ENCODE assay signal across 16 mouse cellular contexts in the genomic region with DNA sequence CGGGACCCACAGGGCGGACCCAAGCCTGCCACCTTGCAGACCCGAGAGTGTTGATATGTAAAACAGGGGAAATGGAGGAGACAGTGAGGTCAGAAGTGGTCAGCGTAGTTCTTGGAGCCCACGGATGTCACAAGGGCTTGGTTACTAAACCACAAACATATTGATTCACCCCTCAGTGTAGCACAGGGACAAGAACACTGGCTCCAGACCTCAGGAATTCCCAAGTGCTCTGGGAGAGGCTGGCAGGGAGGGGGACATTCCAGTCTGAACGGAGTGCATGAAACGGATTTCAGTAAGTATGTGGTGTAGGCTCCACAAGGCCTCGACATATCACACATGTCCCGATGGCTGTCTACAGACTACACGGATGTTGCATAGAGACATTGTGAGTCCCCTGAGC. TPM values are rescaled to one million over a fixed set of nuclear protein-coding genes. Genes with fewer than 3 reads are reported as not detected.
"Had no signal": no experiment of that assay in that cellular context is flagged by ENCODE, and none has a peak within 500 bp of the region (broad histone marks: within the 10 kb centered on the region; RNA-seq: fewer than 3 reads in every experiment).

No protein-coding gene starts in this region.

- H3K36me3 ChIP-seq: limb, embryonic 15.5 days; liver, embryonic 13.5 days; midbrain, embryonic 10.5 days; neural tube, embryonic 13.5 days had no signal

- H3K4me3 ChIP-seq: limb, embryonic 15.5 days; liver, embryonic 13.5 days; midbrain, embryonic 10.5 days; neural tube, embryonic 13.5 days had no signal

- H3K9me3 ChIP-seq: limb, embryonic 15.5 days; liver, embryonic 13.5 days; midbrain, embryonic 10.5 days; neural tube, embryonic 13.5 days had no signal

- H3K4me1 ChIP-seq: liver, embryonic 13.5 days; neural tube, embryonic 13.5 days had no signal

- H3K4me2 ChIP-seq: limb, embryonic 15.5 days; liver, embryonic 13.5 days; neural tube, embryonic 13.5 days had no signal

- H3K27ac ChIP-seq: limb, embryonic 15.5 days; liver, embryonic 13.5 days; midbrain, embryonic 10.5 days; neural tube, embryonic 13.5 days had no signal

- H3K9ac ChIP-seq: limb, embryonic 15.5 days; liver, embryonic 13.5 days; neural tube, embryonic 13.5 days had no signal

- DNase-seq: kidney, adult 8-10 months; kidney, postnatal 25 days; layer of hippocampus, postnatal 36 days; liver, embryonic 13.5 days; midbrain, embryonic 14.5 days; right cerebral cortex, postnatal 14 days; thymus, postnatal 36 days had no signal

- H3K27me3 ChIP-seq: limb, embryonic 15.5 days; liver, embryonic 13.5 days; neural tube, embryonic 13.5 days had no signal

RNA-seq across cellular contexts. Expression of gene 2310007B03Rik, which starts 1.2 kb away (rescaled TPM):
- total RNA-seq: layer of hippocampus, postnatal 36 days; left cerebral cortex, postnatal 25 days; megakaryocyte, adult 5-6 weeks had no signal
- polyA plus RNA-seq: midbrain, embryonic 14.5 days; neural tube, embryonic 13.5 days had no signal

RNA-seq across cellular contexts. Expression of gene Crocc2, which starts 6.6 kb away (rescaled TPM):
- total RNA-seq: megakaryocyte, adult 5-6 weeks had no signal
- polyA plus RNA-seq: liver, embryonic 13.5 days; small intestine, adult 2 months had no signal

RNA-seq across cellular contexts. Expression of gene Agxt, which starts 26.9 kb away (rescaled TPM):
- total RNA-seq: layer of hippocampus, postnatal 36 days; left cerebral cortex, adult 8-10 months; left cerebral cortex, postnatal 25 days; megakaryocyte, adult 5-6 weeks had no signal
- polyA plus RNA-seq: kidney, embryonic 16.5 days; limb, embryonic 11.5 days; limb, embryonic 15.5 days; midbrain, embryonic 10.5 days; midbrain, embryonic 14.5 days; neural tube, embryonic 13.5 days had no signal
